Mouse (Mus musculus) c-Kit-positive CD71-positive TER-119-positive erythroid progenitor cells, embryonic 14.5 days (primary cell): Measurements from ENCODE around the gene Lcmt1.

ENCODE experiments used
- DNase-seq: peaks from one replicate; pipeline ENCODE4 v3.0.0-alpha.2; 2013; ENCODE audit warnings: low spot score

Gene Lcmt1

DNA sequence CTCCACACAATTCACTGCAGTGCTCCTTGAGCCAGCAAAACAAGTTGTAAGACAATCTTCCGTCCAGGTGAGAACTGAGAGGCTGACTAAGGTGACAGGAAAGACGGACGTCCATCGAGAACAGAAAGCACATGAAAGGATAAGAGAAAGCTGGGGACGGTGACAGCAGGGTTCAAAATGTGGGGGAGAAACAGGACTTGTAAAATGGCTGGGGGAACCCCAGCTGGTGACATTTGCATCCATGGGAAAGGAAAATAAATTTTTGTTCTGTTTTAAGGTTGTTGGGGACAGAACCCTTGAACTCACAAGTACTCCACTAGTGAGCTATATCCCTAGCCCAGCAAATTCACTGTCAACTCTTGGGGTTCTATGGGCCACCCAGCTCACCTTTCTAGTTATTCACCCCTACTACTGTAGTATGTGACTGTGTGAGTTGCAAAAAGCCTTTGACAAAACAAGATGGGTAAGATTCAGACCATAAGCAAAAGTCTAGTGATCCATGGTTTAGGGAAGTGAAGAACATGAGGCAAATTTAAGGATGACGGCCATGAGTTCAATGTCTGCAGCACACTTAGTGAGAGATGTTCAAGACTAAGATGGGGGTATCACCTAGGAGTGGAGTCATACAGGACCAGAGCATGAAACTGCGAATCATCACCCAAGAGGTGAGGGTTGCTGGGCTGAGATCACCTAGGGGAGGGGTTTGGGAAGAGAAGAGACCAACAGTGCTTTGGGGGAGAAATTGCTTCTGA is 8.2 kb upstream of the Lcmt1 start:
- no peak for DNase-seq

DNA sequence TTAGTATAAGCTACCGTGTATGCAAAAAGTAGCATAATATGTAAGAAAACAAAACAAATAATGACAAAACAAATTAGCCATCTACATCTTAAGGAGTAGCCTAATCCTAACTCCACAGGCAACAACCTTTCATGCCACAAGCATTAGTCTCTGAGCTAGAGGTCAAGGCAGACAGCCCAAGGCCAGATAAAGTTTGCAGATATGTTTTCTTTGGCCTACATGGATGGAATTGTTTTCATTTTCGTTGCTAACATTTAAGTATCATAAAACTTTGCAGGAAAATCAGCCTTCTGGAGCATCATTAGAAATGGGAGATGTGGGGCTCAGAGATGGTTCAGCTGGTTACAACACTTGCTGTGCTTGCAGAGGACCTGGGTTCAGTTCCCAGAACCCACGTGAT is 6.8 kb upstream of the Lcmt1 start:
- no peak for DNase-seq

DNA sequence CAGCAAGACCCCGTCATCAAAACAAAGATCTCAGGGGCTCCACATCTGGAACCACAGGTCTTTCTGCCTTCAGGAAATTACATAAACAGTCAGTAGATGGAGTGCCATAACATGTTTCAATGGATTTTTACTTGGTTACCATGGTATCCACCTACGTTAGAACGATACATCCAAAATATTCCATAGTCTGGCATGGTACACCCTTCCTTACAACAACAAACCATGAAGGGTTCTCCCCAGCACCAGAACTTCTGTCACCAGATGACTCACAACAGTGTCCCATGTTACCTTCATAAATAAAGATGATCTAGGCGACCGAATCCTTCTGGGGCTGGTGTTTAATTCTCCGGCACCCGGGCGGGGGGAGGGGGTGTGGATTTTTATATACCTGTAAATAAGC is 5.6 kb upstream of the Lcmt1 start:
- DNase-seq = no peak

DNA sequence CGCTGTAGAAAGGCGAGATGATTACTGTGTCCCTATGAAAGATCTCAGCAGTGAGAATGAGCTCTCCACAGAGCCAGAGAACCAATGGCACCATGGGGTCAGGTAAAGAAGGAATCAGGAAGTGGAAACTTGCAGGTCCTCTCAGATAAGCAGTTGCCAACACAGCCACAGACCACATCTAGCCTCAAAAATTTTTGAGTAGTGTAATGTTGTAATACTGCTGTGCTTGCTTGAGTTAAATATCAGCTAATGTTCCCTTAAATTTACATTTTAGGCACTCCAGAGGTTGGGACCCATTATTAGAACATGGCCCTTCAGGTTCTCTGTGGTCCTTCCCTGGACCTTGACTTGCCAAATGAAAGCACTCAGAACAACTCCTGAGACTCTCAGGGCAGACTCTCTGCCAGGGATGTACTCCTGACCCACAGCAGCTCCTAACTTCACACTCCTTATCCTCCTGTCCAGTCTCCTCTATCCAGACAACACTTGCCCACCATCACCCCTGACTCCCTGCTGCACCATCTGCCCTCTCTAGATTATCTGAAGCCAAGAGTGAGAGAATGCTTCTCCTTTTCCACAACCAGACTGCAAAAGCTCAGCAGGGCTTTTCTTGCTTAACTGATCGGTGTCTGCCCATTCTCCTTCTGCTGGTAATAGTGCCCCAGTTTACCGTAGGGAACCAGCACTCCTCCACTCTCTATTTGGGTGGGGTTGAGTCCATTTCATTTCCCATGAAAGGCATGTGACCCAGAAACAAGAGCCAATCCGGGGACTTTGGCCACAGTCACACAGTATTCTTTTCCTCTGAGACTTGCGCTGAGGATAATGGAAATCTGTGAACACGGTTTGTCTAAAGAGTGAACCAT is 3.5 kb upstream of the Lcmt1 start:
- DNase-seq = no peak

DNA sequence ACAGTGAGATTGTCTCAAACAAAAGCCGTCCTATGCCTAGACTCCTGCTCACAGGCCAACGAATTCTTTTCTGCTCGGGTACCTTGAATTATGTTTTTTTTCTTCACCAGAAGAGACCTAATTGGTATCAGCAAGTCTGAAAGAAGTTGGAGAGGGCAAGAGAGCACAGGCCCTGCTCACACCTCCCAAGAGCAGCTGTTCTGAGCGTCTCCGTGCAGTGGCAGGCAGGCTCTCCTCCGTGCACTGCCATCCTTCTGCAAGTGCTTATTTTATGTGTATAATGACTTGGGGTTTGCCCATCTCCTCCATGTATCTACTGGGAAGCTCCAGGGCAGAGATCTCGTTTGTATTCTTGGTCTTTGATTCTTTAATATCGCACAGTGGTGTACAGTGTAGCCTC is 2.8 kb upstream of the Lcmt1 start:
- DNase-seq = no peak

DNA sequence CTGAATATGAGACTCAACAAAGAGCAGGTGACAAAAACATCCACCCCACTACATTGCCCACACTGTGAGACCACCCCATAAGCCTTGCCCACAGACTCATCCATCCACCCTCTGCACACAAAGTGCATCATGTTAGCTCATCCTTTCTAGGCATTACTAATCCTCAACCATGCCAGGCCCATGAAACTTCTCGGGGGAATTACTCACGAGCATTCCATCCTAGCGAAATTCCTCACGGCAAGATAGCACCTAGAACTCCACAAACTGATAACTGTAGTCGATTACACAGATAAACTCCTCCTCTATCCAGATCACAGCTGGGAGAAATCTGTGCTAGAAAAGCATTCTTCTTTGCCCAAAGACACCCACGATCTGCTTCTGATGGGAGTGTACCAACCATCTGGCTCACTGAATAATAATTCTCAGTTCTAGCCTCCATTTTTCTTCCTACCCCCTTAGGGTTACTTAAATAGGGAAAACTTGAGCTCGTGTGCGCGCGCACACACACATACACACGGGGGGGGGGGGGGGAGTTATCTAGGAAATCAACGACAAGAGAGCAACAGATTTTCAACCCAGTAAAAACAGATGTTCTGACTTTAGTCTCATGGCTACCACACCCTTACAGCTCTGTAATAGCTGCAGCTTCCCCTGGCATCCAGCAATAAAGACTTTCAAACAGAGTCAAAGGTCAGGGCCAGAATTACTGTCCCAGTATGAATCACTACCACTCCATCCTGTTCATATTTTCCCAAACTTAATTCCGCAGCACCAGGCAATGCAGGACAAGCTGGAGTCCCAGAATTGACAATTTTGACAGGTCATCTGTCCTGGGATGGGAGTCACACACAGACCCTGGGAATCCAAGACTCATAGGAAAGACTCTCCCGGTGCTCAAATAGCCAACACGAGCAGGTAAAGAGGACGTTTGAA is 2.1 kb upstream of the Lcmt1 start:
- no peak for DNase-seq

DNA sequence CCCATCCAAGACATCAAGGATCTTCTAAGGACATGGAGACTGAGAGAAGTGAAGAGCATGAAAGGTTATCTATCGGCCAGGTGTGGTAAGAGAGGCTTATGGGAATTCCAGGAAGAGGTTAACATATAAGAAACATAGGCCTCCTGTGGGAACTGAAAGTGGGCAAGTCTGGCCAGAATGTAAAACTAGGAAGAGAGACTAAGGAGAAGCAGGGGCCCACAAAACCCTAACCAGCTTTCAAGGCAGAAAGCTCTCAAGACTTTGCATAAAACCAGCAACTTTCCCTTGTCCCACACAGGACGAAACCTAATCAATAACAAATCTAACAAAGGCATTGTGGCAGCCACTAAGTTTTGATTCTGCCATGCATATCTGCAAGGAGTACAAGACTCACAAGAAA is 1.4 kb upstream of the Lcmt1 start:
- DNase-seq = no peak

DNA sequence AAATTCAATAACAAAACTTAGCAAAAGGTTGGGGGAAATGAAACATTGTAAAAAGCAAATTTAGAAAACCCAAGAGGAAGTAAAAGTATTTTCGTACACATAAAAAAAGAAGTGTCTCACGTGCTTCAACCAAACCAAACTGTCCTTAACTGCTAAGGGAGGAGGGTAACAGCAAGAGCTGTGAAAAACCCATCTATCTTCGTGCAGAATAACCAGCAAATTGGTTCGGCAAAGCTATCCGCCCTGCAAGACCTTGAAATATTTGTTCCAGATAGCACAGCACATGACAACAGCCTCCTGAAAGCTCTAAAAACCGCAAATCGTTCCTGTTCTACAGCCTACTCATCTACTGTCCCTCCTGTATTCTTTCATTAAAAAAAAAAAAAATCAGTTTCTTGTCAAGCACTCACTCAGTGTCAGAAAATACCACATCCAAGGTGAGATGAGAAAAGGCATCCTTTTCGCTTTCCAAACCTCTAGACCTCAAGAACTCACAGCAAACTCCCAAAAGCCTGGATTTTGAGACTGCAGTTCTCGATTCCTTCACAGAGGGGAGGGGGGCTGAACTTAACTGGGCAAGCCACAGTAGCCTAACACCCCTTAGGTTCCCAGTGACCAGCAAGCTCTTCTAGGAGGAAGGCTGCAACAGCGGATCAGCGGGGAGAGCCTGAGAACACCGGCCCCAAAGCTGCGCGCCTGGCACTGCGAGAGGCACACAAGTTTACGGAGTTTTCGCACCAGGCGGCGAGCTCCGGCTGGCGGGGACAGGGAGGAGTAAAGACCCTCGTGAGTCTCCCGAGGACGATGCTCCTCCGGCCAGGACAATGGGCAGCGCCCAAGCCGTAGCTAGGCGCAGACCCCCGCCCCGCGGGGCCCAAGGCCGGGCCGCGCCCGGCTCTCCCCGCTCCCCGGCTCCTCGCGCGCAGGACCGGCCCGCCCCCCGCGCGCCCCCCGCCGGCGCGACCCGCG is 522 bp upstream of the Lcmt1 start:
- DNase-seq = no peak

DNA sequence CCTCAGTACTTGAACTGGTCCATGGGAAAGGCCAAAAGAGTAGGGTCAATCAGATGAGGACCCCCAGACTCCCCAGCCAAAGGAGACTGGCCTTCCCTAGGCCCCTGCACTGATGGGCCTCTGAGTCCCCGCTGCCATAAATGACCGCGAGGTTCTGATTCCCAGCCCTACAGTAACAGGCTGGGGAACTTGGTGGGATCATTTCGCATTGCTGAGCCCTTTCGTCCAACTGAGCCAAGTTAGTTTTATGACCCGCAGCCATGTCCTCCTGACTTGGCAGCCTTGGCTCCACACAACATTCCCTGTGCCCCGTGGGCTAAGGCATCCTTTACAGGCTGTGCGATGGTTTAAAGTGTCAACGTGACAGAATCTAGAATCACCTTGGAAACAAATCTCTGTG is 1.1 kb downstream of the Lcmt1 start:
- DNase-seq = no peak

DNA sequence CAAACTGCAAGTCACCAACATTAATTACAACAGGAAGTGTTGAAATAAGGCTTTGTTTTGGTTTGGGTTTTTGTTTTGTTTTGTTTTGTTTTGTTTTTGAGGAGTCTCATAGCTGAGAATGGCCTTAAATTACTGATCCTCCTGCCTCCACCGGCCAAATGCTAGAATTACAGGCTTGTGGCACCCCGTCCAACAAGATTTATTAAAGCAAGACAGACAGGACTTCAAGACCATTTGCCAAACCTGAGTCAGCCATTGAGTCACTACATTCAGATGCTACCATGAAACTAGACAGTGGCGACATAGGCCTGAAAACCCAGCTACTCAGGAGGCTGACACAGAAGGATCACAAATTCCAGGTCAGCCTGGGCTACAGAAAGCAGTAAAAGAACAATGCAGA is 1.9 kb downstream of the Lcmt1 start:
- DNase-seq = no peak

DNA sequence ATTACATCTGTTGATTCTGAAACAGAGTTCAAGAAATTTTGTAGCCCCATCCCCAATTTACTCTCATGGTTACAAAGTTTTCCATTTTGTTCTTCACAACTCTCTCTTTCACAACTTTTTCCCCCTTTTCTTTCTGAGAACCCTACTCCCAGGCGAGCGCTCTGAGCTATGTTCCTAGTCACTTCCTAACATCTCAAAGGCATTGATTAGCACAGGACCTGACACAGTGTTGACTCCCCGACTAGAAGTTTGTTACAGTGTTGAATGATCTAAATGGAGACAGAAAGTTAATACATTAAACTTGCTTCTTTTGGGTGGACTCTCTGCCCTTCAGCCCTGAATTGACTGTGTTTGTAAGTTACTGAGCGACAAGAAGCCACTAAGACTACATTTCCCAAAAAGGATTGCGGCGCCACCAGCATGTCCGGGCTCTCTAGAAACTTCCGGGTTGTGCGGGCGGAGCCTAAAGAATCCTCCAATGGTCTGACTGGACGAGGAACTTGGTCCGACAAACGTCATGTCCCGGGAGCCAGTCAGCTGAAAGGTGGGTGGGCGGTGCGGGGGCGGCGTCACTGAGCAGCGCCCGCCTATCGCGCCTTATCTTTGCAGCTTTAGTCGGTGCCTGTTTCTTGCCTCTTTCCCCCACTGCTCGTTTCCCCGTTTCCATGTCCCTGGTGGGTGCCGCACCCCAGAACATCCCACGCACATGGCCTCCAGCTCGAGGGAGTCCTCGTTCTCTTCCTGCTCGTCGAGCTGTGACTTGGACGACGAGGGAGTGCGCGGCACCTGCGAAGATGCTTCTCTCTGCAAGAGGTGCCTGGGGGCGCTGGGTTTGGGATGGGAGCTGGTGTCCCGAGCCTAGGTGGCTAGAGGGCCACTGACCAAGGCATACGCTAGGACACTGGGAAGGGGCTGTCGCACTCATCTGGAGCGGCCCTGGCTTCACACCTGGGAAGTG is 8.1 kb downstream of the Lcmt1 start:
- DNase-seq = peak; percentile 98

DNA sequence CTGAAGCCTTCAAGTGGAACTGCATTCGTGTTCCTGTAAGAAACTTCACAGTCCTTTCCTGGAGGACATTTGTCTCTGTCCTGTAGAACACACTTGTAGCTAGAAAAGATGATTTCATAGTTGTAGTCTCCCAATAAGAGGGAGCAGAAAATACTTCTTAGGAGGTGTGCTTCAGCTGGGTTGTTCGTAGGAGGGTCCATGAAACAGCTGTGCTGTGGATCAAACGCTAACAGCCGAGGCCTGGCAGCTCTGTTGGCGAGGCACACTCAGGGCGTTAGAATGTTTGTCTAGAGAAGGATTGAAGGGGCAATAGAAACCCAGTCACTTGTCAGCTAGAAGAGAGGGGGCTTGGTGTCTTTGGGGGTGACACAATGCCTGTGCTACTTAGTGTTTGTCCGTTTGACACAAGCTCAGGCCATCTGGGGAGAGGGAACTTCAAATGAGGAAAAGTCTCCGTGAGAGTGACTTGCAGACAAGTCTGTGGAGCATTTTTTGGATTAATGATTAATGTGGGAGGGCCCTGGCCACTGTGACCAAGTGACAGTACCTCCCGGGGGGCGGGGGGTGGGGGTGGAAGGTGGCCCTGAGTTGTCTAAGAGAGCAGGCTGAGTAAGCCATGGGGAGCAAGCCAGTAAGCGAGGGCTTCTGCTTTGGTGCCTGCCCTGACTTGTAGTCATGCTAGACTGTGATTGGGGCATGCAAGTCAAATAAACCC is 16.3 kb downstream of the Lcmt1 start:
- no peak for DNase-seq

DNA sequence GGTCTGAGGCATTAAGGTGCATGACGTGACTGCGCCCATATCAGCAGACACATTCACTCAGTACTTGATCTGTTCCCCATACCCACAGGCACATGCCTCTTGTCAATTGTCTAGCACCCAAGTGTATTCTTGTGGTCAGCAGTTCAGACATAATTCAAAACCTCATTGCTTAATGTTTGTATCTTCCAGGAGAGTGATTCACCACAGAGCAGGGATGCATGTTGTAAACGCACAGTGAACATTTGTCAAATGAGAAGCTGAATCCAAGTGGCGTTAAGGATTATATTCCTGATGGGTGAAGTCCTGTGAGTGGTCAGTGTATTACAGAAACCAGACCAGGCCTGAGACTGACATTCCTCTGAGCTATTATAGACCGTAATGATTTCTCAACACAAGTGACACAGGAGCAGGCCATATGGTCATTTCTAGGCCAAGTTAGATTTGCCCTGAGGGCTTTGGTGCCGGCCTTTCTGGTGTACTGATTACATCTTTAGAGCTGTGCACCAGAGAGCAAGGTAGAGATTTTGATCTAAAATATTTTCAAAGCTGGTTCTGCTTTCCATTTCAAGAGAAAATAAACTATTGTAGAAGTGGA is 20.2 kb downstream of the Lcmt1 start:
- no peak for DNase-seq

DNA sequence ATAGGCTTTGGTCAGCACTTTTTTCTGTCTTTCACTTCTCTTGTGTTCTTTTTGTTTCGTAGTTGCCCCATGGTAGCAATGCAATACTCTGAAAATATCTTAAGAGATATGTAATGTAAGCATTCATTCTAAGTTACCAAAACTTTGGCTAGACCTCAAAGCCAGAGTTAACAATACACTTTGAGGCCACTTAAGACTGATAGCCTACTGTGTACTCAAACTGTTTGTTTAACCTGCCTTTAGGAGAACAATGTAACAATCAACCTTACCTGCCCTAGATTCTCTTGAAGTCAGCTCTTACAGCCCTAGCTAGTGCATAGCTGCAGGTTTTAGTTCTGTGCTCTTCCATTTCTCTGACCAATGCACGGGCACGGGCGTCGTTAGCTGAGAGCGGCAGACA is 24.7 kb downstream of the Lcmt1 start:
- no peak for DNase-seq

DNA sequence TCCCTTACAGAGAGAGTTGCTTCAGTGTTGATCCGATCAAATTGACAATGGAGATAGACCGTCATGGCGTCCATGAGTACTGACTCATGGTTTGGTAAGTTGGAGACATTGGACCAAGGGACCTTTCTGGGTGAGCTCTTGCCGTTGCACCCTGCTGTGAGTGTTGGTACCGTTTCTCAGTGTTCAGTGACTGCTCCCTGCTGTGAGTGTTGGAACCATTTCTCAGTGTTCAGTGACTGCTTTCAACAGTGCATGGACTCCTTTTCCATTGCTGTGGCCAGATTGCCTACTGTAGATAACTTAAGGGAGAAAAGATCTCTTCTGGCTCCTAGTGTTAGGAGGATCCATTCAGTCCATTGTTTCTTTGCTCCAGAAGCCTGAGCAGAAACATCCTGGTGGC is 27.3 kb downstream of the Lcmt1 start:
- DNase-seq = no peak

DNA sequence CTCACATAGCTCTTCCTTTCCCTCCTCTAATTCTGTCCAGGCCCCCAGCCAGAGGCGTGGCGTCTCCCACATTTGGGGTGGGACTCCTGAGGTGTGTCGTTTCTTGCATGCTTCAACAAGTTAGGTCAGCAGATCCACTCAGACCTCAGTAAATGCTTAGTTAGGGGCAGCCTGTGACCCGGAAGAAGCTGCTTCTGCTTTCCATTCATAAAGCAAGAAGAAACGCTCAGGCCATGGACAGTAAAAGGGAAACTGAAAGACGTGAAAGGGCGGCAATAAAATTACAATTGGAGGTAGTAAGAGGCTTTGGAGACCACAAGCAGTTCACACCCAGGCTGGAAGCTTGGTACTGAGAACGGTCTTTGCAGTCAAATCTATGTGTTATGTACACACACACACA is 27.8 kb downstream of the Lcmt1 start:
- no peak for DNase-seq

DNA sequence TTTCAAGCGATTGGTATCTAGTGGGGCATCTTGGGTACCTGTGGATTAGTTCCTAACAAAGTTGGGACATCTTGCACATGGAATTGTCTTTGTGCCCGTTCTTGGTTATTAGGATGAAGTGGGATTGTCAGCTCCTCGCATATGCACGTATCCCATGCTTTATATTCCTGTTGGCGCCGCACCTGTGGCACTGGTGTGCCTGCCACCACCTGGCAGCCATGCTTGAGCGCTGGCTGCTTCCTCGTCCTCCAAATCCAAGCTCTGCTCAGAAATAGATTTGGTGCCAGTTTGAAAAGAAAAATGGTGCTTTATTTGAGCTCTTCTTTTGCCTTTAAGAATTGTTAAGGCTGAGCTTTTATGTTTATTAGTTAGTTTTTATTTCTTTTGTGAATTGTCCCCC is 28.3 kb downstream of the Lcmt1 start:
- no peak for DNase-seq

DNA sequence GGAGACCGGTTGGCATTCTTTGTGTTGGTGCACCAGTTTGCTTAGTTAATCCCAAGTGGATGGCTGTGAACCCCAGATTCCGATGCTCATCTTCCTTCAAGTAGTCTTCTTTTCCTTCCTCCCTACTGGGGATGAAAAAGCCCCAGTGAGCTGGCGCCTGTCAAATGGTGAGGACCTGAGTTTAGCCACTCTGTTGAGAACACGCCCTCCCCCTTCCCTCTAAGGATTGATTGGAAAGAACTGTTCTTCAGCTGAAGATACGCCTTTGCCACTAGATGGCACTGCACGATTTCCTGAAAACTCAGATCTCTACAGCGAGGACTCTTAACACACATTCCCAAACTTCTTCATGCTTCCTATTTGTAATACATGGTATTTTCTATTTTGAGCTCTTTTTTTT is 29.2 kb downstream of the Lcmt1 start:
- DNase-seq = peak; percentile 62

DNA sequence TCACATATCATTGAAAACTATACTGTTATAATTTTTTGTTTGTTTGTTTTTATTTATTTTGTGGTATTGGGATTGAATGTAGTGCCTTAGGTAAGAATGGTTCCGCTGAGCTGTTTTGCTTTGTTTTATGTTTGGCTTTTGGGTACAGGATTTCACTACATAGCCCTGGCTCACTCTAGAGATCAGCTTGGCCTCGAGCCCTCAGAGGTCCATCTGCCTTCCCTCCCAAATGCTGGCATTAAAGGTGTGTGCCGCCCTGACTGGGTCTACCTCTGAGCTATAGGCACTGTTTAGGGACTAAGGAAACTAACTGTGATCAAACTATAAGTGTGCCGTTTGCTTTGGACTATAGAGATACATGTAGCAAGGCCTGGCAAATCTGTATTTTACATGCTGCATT is 29.7 kb downstream of the Lcmt1 start:
- no peak for DNase-seq
